Mouse (Mus musculus): ENCODE results near the gene Nms. TPM values are rescaled to one million over a fixed set of nuclear protein-coding genes. Genes with fewer than 3 reads are reported as not detected.

The Nms gene
- polyA plus RNA-seq (2016; fragmentation: Nextera tagmentation; extraction: Ambion mirVana), result 0.47 TPM in 1 of 2 replicates, not detected in the other

DNA sequence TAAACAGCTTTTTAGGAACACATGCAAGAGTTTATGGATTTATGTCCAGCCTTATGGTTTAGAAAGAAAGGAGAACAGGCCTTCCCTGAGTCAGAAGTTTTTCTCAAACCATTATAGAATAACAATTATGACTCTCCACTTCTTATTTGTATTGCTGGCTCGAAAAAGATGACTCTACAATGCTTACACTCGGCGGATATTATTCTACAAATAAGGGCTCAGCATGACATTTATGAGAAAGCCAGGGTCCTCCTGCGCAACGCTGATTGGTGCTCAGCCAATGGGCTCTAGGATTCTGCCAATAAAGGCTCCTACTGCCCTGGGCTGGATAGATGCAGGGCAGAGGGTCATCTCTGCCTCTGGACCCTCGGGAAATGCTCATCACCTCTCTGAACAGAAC lies at the start of gene Nms:
Gene Nms (plus strand): TSS at position 301 of the 400 bp plus-strand sequence.
- Histone ChIP-seq H3K4me2 (replicated peaks) (no peak within 1 kb of the TSS), H3K27ac (replicated peaks) (no peak within 1 kb of the TSS), H3K9ac (replicated peaks) (no peak within 1 kb of the TSS), H3K4me1 (no peaks in the 10 kb centered on the region), H3K4me3 (no peak within 1 kb of the TSS), H3K36me3 (no peaks in the 10 kb centered on the region), H3K27me3 (no peaks in the 10 kb centered on the region), H3K9me3 (no peaks in the 10 kb centered on the region)
- no peak for ATAC-seq (ENCODE audit: low FRiP score, low read depth)
- WGBS, result 72% methylated on average over 6 of the region's 6 CpGs

DNA sequence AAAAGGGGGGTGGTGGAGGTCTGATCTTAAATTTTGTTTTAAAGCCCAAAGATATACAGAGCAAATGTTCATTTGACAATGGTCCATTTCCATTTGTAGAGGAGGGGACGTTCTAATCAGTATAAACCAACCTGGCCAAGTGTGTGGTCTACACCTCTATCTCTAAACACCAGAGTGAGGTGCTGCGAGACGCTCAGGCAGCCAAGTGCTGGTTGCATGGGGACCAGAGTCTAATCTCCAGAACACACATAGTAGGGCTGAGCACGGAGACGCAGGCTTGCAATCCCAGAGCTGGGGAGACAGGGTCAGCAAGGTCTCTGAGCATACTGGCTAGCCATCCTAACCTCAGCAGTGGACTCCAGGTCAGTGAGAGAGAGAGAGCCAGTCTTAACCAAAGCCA lies 47.5 kb upstream of the Nms start:
- no peaks in the 10 kb centered on the region for H3K9me3 ChIP-seq
- H3K36me3 ChIP-seq, result peaks cover 6% of the 10 kb centered on the region; the same call in 1 of the 2 replicates
- 93% methylated on average over 5 of the region's 5 CpGs for WGBS
- no peak overlapping the region for H3K9ac ChIP-seq (replicated peaks)
- ATAC-seq (ENCODE audit: low FRiP score, low read depth), result no peak
- H3K4me3 ChIP-seq, result no peak overlapping the region
- no peak overlapping the region for H3K4me2 ChIP-seq (replicated peaks)
- peaks cover 20% of the 10 kb centered on the region; the same call in 1 of the 2 replicates for H3K4me1 ChIP-seq
- peaks cover 7% of the 10 kb centered on the region; the same call in 1 of the 2 replicates for H3K27me3 ChIP-seq
- no peak overlapping the region for H3K27ac ChIP-seq (replicated peaks)

DNA sequence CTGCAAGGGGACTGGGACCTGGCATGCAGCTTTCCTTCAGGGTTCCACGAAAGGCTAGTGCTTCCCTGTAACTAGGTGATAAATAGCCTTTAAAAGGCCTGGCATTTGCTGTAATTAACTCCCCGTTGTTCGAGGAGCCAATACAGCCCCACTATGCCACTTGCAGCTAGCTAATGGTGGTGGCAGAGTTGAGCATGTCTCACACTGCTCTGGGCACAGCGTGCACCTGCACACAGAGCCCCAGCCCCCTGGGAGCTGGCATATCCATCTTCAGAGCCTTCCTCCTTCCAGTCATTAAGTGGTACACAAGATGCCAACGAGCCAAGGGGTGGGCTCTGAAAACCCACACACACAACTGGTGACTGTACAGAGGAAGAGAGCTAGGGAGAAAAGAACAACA lies 45.9 kb upstream of the Nms start:
- Histone ChIP-seq H3K9me3 (no peaks in the 10 kb centered on the region), H3K36me3 (peaks cover 6% of the 10 kb centered on the region; the same call in 1 of the 2 replicates), H3K9ac (replicated peaks) (no peak overlapping the region), H3K27ac (replicated peaks) (peak overlapping the region; percentile 61), H3K4me1 (peaks cover 22% of the 10 kb centered on the region), H3K4me2 (replicated peaks) (no peak overlapping the region), H3K4me3 (no peak overlapping the region), H3K27me3 (peaks cover 7% of the 10 kb centered on the region; the same call in 1 of the 2 replicates)
- 84% methylated on average over 5 of the region's 5 CpGs for WGBS
- no peak for ATAC-seq (ENCODE audit: low FRiP score, low read depth)

DNA sequence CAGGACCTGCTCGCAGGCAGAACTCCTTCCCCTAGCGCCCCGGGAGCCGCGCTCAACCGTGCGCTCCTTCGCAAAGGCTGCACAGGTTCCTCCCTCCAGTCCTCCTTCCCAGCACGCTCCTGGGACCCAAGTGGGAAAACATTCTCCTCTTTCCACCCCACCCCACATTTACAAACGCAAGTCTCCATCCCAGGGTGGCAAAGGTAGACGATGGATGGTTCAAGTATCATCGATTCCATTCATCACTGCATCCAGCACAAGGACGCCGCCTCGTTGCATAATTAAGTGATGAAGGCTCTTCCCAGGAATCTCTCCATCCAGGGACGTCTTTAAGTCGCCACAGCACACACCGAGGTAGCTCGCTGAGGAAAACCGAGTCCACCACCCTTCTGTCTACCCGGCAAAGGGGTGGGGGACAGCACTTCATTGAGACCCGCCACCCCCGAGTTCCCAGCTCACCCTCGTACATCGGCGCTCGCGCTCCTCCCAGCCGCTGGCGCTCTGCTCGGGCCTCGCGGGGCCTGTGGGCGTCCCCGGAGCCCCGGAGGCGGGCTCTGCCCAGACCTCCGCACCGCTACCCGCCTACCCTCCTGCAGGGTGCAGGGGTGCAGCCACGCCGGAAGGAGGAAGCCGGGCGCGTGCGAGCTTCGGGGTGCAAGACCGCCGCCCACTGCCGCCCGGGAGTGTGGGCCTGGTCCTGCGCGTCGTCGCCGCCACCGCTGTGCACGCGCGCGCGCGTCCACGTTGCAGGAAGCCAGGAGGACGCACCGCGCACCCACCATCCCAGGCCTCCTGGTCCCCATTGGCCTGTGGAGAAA lies 41.3 kb upstream of the Nms start, which contains the start of gene Chst10:
Gene Chst10 (minus strand): TSS at position 731 of the 818 bp plus-strand sequence.
- under 1% methylated on average over 65 of the region's 67 CpGs for WGBS
- peak; percentile 95 for ATAC-seq (ENCODE audit: low FRiP score, low read depth)
- Histone ChIP-seq H3K4me3 (peak within 1 kb of the TSS; percentile 80), H3K4me2 (replicated peaks) (peak within 1 kb of the TSS; percentile 69), H3K36me3 (no peaks in the 10 kb centered on the region; the same call in 1 of the 2 replicates), H3K9ac (replicated peaks) (peak within 1 kb of the TSS; percentile 80), H3K27me3 (peaks cover 11% of the 10 kb centered on the region; the same call in 1 of the 2 replicates), H3K27ac (replicated peaks) (peak within 1 kb of the TSS; percentile 86), H3K9me3 (no peaks in the 10 kb centered on the region), H3K4me1 (peaks cover 22% of the 10 kb centered on the region)

DNA sequence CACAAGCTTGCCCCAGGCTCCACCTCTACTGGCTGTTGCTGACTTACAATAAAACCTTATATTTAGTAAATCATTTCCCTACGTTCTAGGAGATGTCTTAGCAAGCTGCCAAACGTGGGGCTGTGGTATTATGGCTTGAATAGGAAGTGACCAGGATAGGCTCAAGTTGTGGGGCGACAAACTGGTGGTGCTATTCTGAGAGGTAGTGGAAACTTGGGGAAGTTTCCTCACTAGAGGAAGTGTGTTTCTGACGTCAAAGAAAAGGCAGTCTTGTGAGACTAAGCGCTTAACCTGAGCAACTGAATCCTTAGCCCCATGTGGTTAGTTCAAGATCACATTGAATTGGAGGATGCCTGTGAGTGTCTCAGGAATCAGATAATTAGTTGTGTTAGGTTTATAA lies 36.4 kb upstream of the Nms start:
- no peak overlapping the region for H3K27ac ChIP-seq (replicated peaks)
- WGBS, result 69% methylated on average over 5 of the region's 5 CpGs

DNA sequence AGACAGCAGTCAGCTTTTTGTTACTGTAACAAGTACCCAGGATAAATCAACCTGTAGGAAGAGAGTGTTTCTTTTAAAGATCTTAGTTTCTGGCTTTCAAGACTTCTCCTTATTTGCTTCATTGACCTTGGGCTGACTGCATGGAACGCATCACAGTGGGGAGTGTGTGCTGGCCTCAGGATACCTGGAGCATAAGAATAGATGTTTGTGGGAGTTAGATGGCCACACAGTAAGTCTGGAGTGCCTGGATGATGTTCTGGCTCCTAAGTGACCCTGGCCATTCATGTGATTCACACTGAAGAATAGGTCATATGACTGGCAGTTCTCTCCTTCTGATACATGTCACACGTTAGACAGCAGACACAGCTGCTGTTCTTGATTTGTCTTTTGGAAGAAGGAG lies 35.0 kb upstream of the Nms start:
- Histone ChIP-seq H3K4me1 (no peaks in the 10 kb centered on the region), H3K9me3 (no peaks in the 10 kb centered on the region), H3K4me3 (no peak overlapping the region), H3K27ac (replicated peaks) (no peak overlapping the region), H3K9ac (replicated peaks) (no peak overlapping the region), H3K27me3 (no peaks in the 10 kb centered on the region), H3K4me2 (replicated peaks) (no peak overlapping the region), H3K36me3 (no peaks in the 10 kb centered on the region)
- WGBS, result 80% methylated on average over 2 of the region's 2 CpGs
- ATAC-seq (ENCODE audit: low FRiP score, low read depth), result no peak

More for the DNA sequence above, 36.4 kb upstream of the Nms start:
- 0 out of 2 replicates have a peak, but pooled peaks cover 4% of the 10 kb centered on the region for H3K27me3 ChIP-seq
- H3K9me3 ChIP-seq, result no peaks in the 10 kb centered on the region
- H3K4me3 ChIP-seq, result no peak overlapping the region
- no peak overlapping the region for H3K4me2 ChIP-seq (replicated peaks)
- H3K36me3 ChIP-seq, result no peaks in the 10 kb centered on the region
- ATAC-seq (ENCODE audit: low FRiP score, low read depth), result no peak
- H3K4me1 ChIP-seq, result peaks cover 3% of the 10 kb centered on the region
- no peak overlapping the region for H3K9ac ChIP-seq (replicated peaks)

DNA sequence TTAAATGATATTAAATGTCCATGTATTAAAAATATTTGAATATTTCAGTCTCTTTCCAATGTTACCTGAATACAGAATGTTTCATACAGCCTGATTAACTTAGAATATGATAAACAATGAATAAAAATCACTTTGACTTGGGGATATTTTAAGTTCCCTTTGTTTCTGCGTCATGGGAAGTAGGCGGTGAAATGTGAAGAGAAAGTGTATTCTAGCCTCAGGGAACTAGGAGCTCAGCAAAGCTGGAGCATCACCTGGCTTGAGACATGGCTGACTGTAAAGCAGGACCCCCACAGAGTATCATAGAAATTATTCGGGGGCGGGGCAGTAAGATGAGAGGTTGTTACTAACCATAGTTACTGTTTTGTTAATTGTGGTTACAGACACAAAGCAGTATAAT lies 10.0 kb upstream of the Nms start:
- 85% methylated on average over 4 of the region's 4 CpGs for WGBS
- Histone ChIP-seq H3K9ac (replicated peaks) (no peak overlapping the region), H3K4me3 (no peak overlapping the region), H3K9me3 (no peaks in the 10 kb centered on the region), H3K27me3 (no peaks in the 10 kb centered on the region), H3K27ac (replicated peaks) (no peak overlapping the region), H3K4me1 (no peaks in the 10 kb centered on the region), H3K36me3 (no peaks in the 10 kb centered on the region), H3K4me2 (replicated peaks) (no peak overlapping the region)
- no peak for ATAC-seq (ENCODE audit: low FRiP score, low read depth)

DNA sequence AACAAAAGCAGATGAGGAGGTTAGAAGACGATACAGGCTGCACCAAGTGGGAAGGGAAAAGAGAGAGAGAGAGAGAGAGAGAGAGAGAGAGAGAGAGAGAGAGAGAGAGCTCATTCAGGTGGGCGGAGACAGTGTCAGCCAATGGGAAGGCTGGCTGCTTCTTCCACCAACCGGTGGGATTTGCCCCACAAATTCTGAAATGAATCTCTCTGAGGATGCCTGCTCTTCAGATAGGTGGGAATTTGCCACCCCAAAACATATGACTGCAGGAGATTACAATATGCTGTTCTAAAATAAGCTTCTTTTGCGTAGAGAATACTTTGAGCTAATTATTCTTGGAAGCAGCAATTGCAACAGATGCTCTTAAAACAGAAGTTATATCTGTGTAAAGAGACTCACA lies 9.5 kb upstream of the Nms start:
- Histone ChIP-seq H3K4me2 (replicated peaks) (no peak overlapping the region), H3K36me3 (no peaks in the 10 kb centered on the region), H3K4me3 (no peak overlapping the region), H3K27me3 (no peaks in the 10 kb centered on the region), H3K9ac (replicated peaks) (no peak overlapping the region), H3K9me3 (no peaks in the 10 kb centered on the region), H3K4me1 (no peaks in the 10 kb centered on the region), H3K27ac (replicated peaks) (no peak overlapping the region)
- 69% methylated on average over 4 of the region's 4 CpGs for WGBS
- no peak for ATAC-seq (ENCODE audit: low FRiP score, low read depth)

DNA sequence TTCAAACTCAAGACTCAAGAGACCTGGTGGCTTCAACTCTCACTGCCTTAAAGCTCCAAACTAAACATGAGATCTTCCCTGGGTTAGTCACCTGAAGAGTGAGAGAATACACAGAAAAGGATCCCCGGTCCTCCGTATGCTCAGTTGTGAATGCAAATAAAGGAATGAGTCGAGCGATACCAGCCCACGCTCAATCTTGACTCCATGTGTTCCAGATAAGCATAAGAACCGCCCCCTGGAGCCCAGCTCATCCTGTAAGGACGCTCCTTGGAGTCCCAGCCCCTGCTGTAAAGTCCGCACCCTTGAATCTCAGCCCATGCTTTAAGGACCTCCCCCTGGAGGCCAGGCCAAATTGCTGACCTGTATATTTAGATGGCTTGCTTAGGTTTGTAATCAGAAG lies 8.2 kb upstream of the Nms start:
- H3K9me3 ChIP-seq, result no peaks in the 10 kb centered on the region

DNA sequence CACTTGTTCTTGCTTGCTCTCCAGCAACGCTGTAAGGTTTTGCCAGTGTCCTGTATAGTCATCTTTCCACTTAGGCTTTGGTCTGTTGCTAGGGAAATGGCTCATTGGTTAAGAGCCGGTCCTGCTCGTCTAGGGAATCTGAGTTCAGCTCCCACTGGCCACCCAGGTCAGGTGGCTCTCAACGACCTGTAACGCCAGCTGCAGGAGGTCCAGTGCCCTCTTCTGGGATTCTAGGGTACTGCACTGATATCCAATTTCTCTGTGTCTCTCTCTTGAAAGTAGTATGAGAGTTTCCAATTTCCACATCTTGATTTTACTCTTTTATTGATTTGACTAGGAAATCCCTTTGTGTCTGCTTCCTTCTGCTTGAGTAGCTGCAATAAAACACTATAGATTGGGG lies 4.3 kb upstream of the Nms start:
- H3K36me3 ChIP-seq, result no peaks in the 10 kb centered on the region
- H3K4me3 ChIP-seq, result no peak overlapping the region
- WGBS, result 35% methylated on average over 5 of the region's 5 CpGs
- no peaks in the 10 kb centered on the region for H3K9me3 ChIP-seq
- no peak overlapping the region for H3K27ac ChIP-seq (replicated peaks)
- H3K4me2 ChIP-seq (replicated peaks), result no peak overlapping the region
- H3K27me3 ChIP-seq, result no peaks in the 10 kb centered on the region
- no peak for ATAC-seq (ENCODE audit: low FRiP score, low read depth)
- H3K4me1 ChIP-seq, result no peaks in the 10 kb centered on the region
- no peak overlapping the region for H3K9ac ChIP-seq (replicated peaks)

More for the DNA sequence above, 8.2 kb upstream of the Nms start:
- no peak overlapping the region for H3K9ac ChIP-seq (replicated peaks)
- no peak for ATAC-seq (ENCODE audit: low FRiP score, low read depth)
- no peaks in the 10 kb centered on the region for H3K36me3 ChIP-seq
- no peak overlapping the region for H3K4me3 ChIP-seq
- 74% methylated on average over 8 of the region's 8 CpGs for whole genome bisulfite sequencing
- H3K27ac ChIP-seq (replicated peaks), result no peak overlapping the region
- H3K27me3 ChIP-seq, result no peaks in the 10 kb centered on the region
- H3K4me1 ChIP-seq, result no peaks in the 10 kb centered on the region
- no peak overlapping the region for H3K4me2 ChIP-seq (replicated peaks)

DNA sequence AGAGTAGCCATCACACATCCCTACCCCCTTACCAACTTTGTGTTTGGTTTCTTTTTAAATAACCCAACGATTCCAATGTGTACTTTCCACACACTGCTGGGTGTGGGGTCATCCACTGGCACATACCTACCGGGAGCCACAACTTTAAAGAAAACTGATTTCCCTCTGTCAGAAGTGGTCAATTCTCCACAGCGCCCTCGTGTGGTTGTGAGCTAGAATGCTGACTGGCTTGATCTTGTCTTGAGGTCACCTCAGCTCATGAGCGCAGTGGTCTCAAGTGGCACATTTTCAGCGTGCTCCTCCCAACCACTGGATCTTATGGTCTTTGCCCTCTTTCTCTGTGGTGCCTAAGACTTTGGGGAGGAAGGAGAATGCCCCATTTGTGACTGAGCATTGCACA lies 2.2 kb upstream of the Nms start:
- Histone ChIP-seq H3K9ac (replicated peaks) (no peak overlapping the region), H3K9me3 (no peaks in the 10 kb centered on the region), H3K36me3 (no peaks in the 10 kb centered on the region), H3K27ac (replicated peaks) (no peak overlapping the region), H3K4me3 (no peak overlapping the region), H3K4me2 (replicated peaks) (no peak overlapping the region), H3K27me3 (no peaks in the 10 kb centered on the region), H3K4me1 (no peaks in the 10 kb centered on the region)
- 21% methylated on average over 6 of the region's 6 CpGs for WGBS
- ATAC-seq (ENCODE audit: low FRiP score, low read depth), result no peak

DNA sequence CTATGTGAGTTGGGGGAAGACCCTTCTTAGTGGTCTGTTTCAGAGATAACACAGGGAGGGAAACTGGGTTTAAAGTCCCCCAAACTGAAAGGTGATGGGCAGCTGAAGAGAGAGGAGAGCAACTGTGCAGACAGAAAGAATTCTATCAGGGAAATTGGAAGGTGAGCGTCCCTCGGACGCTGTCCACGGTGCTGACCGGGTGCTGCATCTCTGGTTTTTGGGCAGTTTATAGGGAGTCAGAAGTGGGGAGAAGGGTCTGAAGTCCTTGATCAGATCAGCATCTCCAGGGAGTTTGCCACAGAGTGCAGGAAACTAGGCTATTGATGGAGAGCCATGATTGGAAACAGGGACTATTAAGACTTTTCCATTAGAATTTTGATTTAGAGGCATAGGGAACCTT lies 659 bp downstream of the Nms start:
- ATAC-seq (ENCODE audit: low FRiP score, low read depth), result no peak
- Histone ChIP-seq H3K27me3 (no peaks in the 10 kb centered on the region), H3K4me3 (no peak overlapping the region), H3K27ac (replicated peaks) (no peak overlapping the region), H3K9ac (replicated peaks) (no peak overlapping the region), H3K4me2 (replicated peaks) (no peak overlapping the region), H3K4me1 (no peaks in the 10 kb centered on the region), H3K36me3 (no peaks in the 10 kb centered on the region), H3K9me3 (no peaks in the 10 kb centered on the region)
- 9% methylated on average over 5 of the region's 5 CpGs for WGBS

All from midbrain, embryonic 12.5 days (tissue).